Mouse (Mus musculus) liver, postnatal 0 days (tissue): Measurements from ENCODE around the gene Smad9. TPM values are rescaled to one million over a fixed set of nuclear protein-coding genes. Genes with fewer than 3 reads are reported as not detected.

Experiments used
- ATAC-seq: fragments of 200-750 bp; cut with Nextera tagmentation; 2 replicates; pipeline ENCODE4 v1.8.0; 2017; ENCODE audit warnings: mild to moderate bottlenecking, moderate library complexity
- DNase-seq: peaks from one replicate; pipeline ENCODE4 v3.0.0-alpha.2; 2016
- H3K27ac ChIP-seq: fragments of 300-500 bp; sonication (generic); 2 replicates; pipeline ENCODE4 v1.5.1; 2014; ENCODE audit warnings: antibody characterized with exemption, moderate library complexity, mild to moderate bottlenecking, low read depth
- H3K27me3 ChIP-seq: fragments of 300-500 bp; sonication (generic); 2 replicates; pipeline ENCODE4 v1.6.1; 2014; ENCODE audit warnings: low read length, control low read depth, mixed read lengths; ENCODE audit not compliant: insufficient read depth
- H3K36me3 ChIP-seq: fragments of 300-500 bp; sonication (generic); replicated peaks from 2 replicates; pipeline ENCODE4 v1.6.1; 2014; ENCODE audit warnings: mild to moderate bottlenecking, control low read depth, low read length, moderate library complexity, mixed read lengths; ENCODE audit not compliant: insufficient read depth
- H3K4me1 ChIP-seq: fragments of 300-500 bp; sonication (generic); 2 replicates; pipeline ENCODE4 v1.6.1; 2014; ENCODE audit warnings: antibody characterized with exemption, mild to moderate bottlenecking, control low read depth; ENCODE audit not compliant: insufficient read depth
- H3K4me2 ChIP-seq: fragments of 300-500 bp; sonication (generic); 2 replicates; pipeline ENCODE4 v1.6.1; 2014; ENCODE audit warnings: low read depth, mild to moderate bottlenecking, low read length, moderate library complexity, mixed read lengths
- H3K4me3 ChIP-seq: fragments of 300-500 bp; sonication (generic); 2 replicates; pipeline ENCODE4 v1.5.1; 2014; ENCODE audit warnings: low read depth, low read length
- H3K9ac ChIP-seq: fragments of 300-500 bp; sonication (generic); replicated peaks from 2 replicates; pipeline ENCODE4 v1.6.1; 2014; ENCODE audit warnings: mild to moderate bottlenecking, moderate library complexity
- H3K9me3 ChIP-seq: fragments of 300-500 bp; sonication (generic); 2 replicates; pipeline ENCODE4 v1.6.1; 2016; ENCODE audit warnings: mild to moderate bottlenecking, control low read depth, low read length, mixed read lengths
- CTCF ChIP-seq: sonication (generic); IDR thresholded peaks from 2 replicates; pipeline ENCODE4 v1.5.1; 2016; ENCODE audit warnings: antibody characterized with exemption, low read depth
- EP300 ChIP-seq: IDR thresholded peaks from 2 replicates; pipeline ENCODE4 v1.6.1; 2016; ENCODE audit warnings: antibody characterized with exemption, low read depth, mild to moderate bottlenecking
- WGBS: fragments of 180-500 bp; shearing (Covaris S2); extraction: QIAGEN DNeasy Blood & Tissue Kit; methylation state at CpG from one replicate; pipeline ENCODE4 v1.1.7; 2014; ENCODE audit not compliant: insufficient replicate concordance; 5-methylcytosine and 5-hydroxymethylcytosine counted together
- polyA plus RNA-seq: library from polyadenylated mRNA; unstranded; fragments of >200 nt; fragmentation: Nextera tagmentation; extraction: Ambion mirVana; gene quantifications from 2 replicates; pipeline ENCODE4 v1.2.1, GENCODE M21; 2015

Gene Smad9
- 0.86 and 1.4 TPM in 2 replicates for polyA plus RNA-seq

- Histone ChIP-seq H3K27me3 (peaks cover 15% of the 10 kb centered on the region), H3K4me3 (peak within 1 kb of the TSS; percentile 63), H3K9me3 (peaks cover 3% of the 10 kb centered on the region; the same call in 1 of the 2 replicates), H3K27ac (peak within 1 kb of the TSS; percentile 75), H3K9ac (peak within 1 kb of the TSS; percentile 71), H3K4me1 (peaks cover 5% of the 10 kb centered on the region; the same call in 1 of the 2 replicates), H3K4me2 (peak within 1 kb of the TSS; percentile 82), H3K36me3 (peaks cover 3% of the 10 kb centered on the region; the same call in 1 of the 2 replicates)
- ATAC-seq (peak; percentile 82), DNase-seq (peak; percentile 67)
- 2% methylated on average over 54 of the region's 66 CpGs for WGBS
- TF ChIP-seq EP300: no peak
- TF ChIP-seq CTCF: no peak
Measured at GRCm38 (mm10) chr3:54755145-54756041, at the start of gene Smad9. TSS of gene Smad9 (plus strand) at chr3:54755582.

- Histone ChIP-seq H3K4me1 (no peaks in the 10 kb centered on the region), H3K9me3 (no peaks in the 10 kb centered on the region), H3K27ac (peak overlapping the region; percentile 63), H3K9ac (no peak overlapping the region), H3K4me3 (no peak overlapping the region), H3K4me2 (0 out of 2 replicates have a peak overlapping the region, but pooled peaks have one; percentile 6), H3K27me3 (no peaks in the 10 kb centered on the region), H3K36me3 (peaks cover 74% of the 10 kb centered on the region)
- DNase-seq: no peak
- peak; percentile 33 for ATAC-seq
- TF ChIP-seq EP300: no peak
- no peak for TF ChIP-seq CTCF
- WGBS: 62% methylated on average over 9 of the region's 9 CpGs
Measured at GRCm38 (mm10) chr3:54708972-54709371, 46.4 kb upstream of the Smad9 start.

GRCm38 (mm10) chr3:54714253-54714652 lies 41.1 kb upstream of the Smad9 start, which contains the start of gene Gm21958:
TSS of gene Gm21958 (minus strand) at chr3:54714353.
- no peak within 1 kb of the TSS for H3K27ac ChIP-seq
- H3K9ac ChIP-seq: no peak within 1 kb of the TSS
- H3K27me3 ChIP-seq: no peaks in the 10 kb centered on the region
- no peak within 1 kb of the TSS for H3K4me2 ChIP-seq
- no peak for TF ChIP-seq EP300
- no peak for TF ChIP-seq CTCF
- DNase-seq (no peak), ATAC-seq (no peak)
- no peak within 1 kb of the TSS for H3K4me3 ChIP-seq
- H3K9me3 ChIP-seq: no peaks in the 10 kb centered on the region
- H3K4me1 ChIP-seq: no peaks in the 10 kb centered on the region
- H3K36me3 ChIP-seq: peaks cover 78% of the 10 kb centered on the region
- 81% methylated on average over 6 of the region's 6 CpGs for WGBS

- Histone ChIP-seq H3K4me1 (no peaks in the 10 kb centered on the region), H3K27ac (no peak overlapping the region), H3K36me3 (peaks cover 70% of the 10 kb centered on the region), H3K4me2 (no peak overlapping the region), H3K9me3 (no peaks in the 10 kb centered on the region), H3K4me3 (no peak overlapping the region), H3K9ac (no peak overlapping the region), H3K27me3 (no peaks in the 10 kb centered on the region)
- WGBS: 91% methylated on average over 6 of the region's 6 CpGs
- ATAC-seq: no peak
- DNase-seq: no peak
- TF ChIP-seq EP300: no peak
- TF ChIP-seq CTCF: no peak
Measured at GRCm38 (mm10) chr3:54715461-54715860, 39.9 kb upstream of the Smad9 start.

- Histone ChIP-seq H3K9me3 (no peaks in the 10 kb centered on the region), H3K27me3 (no peaks in the 10 kb centered on the region), H3K4me3 (no peak overlapping the region), H3K27ac (no peak overlapping the region), H3K4me1 (no peaks in the 10 kb centered on the region), H3K4me2 (no peak overlapping the region), H3K36me3 (peaks cover 66% of the 10 kb centered on the region), H3K9ac (no peak overlapping the region)
- TF ChIP-seq CTCF: no peak
- TF ChIP-seq EP300: no peak
- no peak for ATAC-seq
- no peak for DNase-seq
- WGBS: 83% methylated on average over 6 of the region's 6 CpGs
Measured at GRCm38 (mm10) chr3:54717348-54717747, 38.0 kb upstream of the Smad9 start.

- Histone ChIP-seq H3K27ac (no peak overlapping the region), H3K27me3 (no peaks in the 10 kb centered on the region), H3K9ac (no peak overlapping the region), H3K9me3 (no peaks in the 10 kb centered on the region), H3K4me1 (0 out of 2 replicates have a peak, but pooled peaks cover 3% of the 10 kb centered on the region), H3K4me3 (no peak overlapping the region), H3K4me2 (no peak overlapping the region), H3K36me3 (peaks cover 66% of the 10 kb centered on the region)
- 52% methylated on average over 3 of the region's 3 CpGs for WGBS
- DNase-seq: no peak
- no peak for TF ChIP-seq CTCF
- no peak for TF ChIP-seq EP300
- no peak for ATAC-seq
Measured at GRCm38 (mm10) chr3:54718947-54719346, 36.4 kb upstream of the Smad9 start.
